Mouse (Mus musculus): ENCODE results near the gene Elmo3.
A peak's percentile ranks its signal among the peaks of the same experiment; 100 is the strongest.

Elmo3 gene

DNA sequence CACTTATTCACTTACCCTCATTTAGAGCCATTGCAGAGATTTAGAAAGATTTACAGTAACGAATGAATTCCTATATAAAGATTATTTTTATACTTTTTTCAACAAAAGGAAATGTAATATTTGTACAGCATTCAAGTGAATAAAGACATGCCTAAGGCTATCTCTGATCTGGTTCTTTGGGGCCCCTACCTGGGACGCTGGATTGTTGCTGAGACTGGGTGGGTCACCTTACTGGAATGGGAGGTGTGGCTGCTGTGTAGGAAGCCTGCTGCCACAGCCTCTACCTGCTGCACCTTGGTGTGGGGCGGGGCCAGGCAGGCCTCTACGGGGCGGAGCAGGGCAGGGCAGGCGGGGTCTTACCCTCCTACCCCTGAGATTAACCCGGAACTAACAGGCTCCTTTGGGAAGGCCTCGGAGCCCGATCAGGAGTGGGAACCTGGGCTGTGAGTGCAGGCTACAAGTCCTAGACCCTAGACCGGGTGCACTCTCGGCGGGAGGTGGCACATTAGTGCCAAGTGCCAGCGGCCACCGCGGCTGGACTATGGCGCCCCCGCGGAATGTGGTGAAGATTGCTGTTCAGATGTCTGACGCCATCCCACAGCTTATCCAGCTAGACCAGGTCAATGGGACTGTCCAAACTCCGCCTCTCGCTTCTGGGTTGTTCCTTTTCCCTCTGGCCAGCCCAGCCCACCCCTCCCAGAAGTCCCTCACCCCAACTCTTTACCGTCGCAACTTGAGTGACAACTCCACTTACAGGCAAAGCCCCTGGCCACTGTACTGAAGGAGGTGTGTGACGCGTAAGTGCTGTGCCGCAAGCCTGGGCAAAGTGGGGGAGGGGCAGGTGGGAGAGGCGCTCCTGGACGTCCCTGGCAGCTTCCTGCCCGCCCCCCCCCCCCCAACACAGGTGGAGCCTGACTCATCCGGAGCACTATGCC is at the start of gene Elmo3:
Gene Elmo3, plus strand, starts transcription at position 391 of the 935 bp plus-strand sequence.
- DNase-seq (ENCODE audit: low read depth, low spot score): no peak

DNA sequence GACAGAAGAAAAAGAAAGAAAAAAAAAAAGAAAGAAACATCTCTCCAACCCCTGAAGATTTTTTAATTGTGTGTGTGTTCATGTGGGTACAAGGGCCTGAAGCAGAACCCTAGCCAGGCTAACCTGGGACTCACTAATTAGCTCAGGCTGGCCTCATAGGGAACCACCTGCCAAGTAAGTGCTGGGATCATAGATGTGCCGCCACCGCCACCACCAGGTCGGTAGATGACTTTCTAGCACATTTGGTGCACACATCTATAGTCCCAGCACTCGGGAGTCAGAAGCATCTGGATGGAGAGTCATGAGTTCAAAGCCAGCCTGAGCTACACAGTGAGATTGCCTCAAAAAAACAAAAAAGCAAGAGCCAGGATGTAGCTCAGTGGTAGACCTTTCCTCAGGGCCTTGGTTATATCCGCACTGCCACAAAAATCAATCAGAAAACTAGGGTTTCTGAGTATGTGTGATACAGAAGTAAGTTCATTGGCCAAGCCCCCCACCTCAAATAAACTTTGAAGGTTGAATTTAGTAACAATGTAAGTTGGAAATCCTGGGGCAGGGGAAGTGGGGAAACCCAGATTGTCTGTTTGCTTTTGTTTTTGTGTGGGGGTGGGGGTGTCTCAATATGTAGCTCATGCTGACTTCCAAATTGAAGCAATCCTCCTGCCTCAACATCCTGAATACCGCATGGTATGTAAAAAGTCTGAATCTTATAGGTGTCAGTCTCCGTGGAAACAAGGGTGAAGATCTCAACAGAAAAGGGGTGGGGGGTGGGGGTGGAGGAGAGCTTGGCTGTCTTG is 47.9 kb upstream of the Elmo3 start:
- DNase-seq (ENCODE audit: low read depth, low spot score): no peak

DNA sequence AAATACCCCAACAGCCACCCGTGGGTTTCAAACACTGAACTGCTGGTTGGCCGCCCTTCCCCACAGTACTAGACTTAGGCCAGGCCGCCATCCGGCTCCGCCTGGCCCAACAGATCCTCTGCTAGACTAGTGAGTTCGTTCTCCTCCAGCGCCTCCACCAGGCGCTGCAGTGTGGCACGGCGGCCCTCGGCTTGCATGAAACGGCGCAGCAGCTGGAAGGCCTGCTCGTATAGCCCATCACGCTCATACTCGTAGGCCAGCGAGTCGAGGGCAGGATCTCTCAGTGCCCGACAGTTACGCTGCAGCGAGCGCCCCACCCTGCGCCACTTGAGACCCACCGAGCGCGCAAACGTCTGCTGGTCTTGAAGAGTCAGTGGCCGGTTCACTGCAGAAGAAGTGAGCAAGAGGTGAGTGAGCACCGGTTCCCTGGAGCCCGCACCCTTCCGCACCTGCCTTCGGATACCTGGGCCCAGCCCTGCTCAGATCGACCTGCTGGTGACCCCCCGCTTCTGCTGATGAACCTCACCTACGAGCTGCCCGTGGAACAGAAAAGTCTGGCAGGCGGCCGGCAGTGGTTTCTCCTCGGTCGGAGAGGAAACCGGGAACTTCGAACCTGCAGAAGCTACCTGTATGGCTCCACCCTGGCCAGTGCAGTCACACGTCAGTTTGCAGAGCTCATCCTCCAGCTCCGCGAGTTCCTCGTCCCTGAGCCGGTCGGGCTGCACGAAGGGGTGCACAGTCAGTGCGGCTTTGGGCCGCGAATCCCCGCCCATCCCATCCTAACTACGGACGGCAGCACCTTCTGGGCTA is 46.3 kb upstream of the Elmo3 start:
- no peak for DNase-seq (ENCODE audit: low read depth, low spot score)

DNA sequence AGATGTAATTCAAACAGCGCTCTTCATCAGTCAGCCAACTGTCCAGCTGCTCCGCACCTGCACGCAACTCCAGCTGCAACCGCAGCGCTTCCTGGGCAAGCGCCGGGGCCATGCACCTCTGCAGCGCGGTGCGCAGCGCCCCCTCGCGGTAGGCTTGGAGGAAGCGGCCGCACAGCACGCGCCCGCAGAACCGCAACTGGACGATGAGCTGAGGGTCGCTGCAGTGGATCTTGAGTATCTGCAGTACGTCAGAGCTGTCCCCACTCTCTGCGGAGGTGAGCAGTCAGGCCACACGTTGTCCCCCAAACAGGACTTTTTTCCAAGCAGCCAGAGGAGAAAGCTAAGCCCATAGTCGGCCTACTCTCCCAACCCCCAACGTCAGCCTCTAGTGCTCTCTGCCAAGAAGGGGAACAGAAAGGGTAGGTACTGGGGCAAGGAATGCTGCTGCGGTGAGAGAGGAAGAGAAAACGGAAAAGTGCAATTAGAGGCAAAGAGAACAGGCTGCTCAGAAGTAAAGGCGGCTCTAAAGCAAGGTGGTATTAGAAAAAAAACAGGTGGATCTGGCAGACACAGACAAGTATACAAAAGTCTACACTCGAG is 45.6 kb upstream of the Elmo3 start:
- peak; percentile 92 for DNase-seq (ENCODE audit: low read depth, low spot score)

DNA sequence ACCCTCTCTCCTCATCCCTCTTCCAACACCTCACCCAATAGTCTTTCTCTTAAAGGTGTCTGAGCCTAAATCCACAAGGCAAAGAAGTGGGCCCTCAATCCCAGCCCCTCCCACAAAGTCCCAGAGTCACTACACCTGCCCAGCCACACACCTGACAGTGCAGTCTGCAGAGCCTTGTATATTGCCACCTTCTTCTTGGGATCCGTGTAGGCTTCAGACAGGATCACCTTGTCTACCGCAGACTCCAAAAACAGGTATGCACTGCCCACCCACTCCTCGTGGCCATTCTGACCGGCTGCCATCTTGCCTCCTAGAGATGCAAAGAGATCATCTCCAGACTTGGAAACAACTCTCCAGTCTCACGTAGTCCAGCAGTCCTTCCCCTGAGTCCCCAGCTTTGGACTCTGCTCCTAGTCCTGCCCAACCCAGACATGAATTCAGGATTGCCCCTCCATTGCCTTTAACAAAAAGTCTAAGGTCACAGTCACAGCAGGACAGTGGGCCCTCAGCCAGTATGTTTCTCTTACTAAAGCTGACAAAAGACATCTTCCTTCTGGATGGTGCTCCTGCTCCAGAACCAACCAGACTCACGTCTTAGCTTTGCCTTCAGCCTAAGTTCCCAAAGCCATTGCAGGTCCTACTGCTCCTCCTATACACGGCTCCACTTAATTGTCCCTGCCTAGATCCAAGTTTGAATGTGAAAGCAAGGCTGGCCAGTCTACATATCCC is 44.9 kb upstream of the Elmo3 start:
- DNase-seq (ENCODE audit: low read depth, low spot score): no peak

DNA sequence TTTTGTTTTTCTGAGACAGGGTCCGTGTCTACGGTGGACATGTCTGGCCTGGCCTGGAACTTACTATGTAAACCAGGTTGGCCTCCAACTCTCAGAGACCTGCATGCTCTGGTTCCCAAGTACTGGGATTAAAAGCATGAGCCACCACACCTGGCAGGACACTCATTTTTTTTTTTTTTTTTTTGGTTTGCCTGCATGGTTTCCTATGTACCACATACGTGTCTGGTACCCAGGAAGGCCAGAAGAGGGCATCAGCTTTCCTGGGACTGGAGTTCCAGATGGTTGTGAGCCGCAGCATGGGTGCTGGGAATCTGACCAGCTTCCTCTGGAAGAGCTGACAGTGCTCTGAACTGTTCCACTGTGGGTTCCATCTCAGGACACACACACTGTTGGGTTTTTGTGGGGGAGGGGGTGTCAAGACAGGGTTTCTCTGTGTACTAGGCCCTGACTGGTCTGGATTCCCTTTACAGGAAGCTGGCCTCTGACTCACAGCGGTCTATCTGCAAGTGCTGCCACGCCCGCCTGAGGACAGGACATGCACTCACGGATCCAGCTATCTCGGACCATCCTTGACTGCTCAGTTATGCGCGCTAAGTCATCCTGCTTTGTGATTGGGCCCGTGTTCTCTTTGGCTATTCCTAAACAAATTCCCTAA is 43.9 kb upstream of the Elmo3 start:
- DNase-seq (ENCODE audit: low read depth, low spot score): no peak

DNA sequence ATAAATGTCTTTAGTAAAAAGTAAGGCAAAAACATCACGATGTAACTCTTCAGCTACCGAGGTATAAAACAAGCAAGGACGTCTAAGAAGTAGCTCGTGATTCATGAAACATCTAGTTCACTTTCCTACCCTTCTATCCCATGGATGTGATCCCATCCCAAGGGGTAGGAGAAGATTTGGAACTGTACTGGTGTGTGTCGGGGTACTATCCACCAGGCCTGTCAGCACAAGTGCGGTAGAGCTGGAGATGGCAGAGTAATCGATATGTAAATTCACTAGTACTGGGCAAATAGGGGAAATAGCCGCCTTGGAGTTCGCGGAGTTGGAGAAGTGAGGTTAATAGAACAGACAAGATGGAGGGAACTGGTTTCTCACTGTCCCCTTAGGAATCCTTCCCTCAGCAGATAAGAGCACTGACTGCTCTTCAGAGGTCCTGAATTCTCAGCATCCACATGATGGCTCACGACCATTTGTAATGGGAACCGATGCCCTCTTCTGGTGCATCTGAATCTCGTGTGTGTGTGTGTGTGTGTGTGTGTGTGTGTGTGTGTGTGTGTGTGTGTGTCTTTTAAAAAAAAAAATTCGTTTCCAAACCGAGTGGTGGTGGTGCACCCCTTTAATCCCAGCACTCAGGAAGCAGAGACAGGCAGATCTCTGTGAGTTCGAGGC is 42.0 kb upstream of the Elmo3 start:
- DNase-seq (ENCODE audit: low read depth, low spot score): peak; percentile 53

DNA sequence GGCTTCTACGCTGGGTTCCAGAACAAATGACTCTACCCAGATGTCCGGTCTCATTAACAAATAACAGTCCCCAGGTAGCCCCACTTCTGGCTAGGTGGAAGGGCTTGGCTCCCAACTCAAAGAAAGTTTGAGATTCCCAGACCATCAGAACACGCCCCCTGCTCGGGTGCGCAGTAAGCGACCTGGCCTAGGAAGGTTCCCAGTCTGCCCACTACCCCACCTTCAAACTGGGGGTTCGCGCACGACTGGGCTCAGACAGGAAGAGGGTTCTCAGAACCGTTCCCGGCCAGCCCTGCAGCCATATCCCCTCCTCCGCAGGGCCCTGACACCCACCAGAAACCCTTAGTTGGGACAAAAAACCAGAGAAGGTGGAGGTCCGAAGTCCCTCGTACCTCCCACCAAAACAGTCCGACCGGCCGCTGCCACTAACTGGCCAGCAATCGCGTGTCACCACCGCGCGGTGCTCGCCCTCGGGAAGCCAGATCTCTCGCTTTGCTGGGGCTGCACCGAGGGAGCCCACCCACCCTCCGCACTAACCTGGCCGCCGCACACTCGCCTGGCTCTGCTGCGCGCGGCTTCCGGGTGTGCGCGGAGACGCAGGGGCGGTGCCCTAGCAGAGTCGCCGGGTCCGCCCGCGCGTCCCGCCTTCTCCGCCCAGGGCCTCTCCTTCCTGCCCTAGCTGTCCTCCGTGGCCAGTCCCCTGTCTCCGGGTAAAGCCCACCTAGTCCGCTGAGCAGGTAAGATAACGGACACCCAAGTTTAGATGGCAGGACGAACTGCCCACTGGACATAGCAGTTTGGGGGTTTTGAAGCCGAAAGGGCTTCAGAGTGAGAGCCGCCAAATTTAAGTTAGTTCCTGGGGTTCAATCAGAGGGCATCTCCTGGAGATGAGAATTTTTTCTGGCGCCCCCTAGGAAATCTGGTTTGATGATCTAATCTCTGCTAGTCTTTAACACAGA is 41.1 kb upstream of the Elmo3 start, which contains the start of the genes Tradd and Fbxl8:
Gene Tradd, minus strand, starts transcription at position 586 of the 959 bp plus-strand sequence.
Gene Fbxl8, plus strand, starts transcription at position 625 of the 959 bp plus-strand sequence.
- DNase-seq (ENCODE audit: low read depth, low spot score): peak; percentile 90

DNA sequence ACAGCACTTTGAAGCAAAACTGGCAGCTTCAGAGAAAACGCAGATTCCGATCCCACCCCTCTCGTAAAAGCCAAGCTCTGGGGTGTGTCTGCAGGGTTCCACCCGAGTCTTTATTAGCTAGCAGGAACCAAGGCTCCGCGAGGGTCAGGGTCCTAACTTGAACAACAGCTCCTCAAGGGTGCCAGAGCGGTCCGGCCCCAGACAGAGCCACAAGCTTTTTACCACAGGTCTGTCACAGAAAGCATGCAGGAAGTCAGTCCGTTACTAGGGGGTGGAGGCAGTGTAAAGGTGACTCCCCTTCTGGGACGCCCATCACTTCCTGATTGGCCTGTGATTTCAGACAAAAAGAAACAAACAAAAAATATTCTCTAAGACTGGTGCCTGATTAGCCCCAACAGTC is 40.3 kb upstream of the Elmo3 start:
- peak; percentile 87 for DNase-seq (ENCODE audit: low read depth, low spot score)

DNA sequence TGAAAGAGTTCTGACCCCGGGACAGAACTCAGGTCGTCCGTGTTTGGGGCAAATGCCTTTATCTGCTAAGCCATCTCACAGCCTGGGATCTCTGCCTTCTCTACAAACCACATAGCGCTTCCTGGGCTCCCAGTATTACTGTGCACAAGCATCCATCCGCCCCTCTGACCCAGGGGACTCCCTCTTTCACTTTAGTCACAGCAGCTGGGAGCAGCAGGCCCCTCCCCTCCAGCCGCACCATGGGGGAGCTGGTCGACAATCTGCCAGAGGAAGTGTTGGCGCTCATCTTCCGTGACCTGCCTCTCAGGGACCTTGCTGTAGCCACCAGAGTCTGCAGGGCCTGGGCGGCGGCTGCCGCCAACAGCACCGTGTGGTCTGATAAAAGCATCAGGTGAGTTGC is 38.6 kb upstream of the Elmo3 start:
- peak; percentile 49 for DNase-seq (ENCODE audit: low read depth, low spot score)

DNA sequence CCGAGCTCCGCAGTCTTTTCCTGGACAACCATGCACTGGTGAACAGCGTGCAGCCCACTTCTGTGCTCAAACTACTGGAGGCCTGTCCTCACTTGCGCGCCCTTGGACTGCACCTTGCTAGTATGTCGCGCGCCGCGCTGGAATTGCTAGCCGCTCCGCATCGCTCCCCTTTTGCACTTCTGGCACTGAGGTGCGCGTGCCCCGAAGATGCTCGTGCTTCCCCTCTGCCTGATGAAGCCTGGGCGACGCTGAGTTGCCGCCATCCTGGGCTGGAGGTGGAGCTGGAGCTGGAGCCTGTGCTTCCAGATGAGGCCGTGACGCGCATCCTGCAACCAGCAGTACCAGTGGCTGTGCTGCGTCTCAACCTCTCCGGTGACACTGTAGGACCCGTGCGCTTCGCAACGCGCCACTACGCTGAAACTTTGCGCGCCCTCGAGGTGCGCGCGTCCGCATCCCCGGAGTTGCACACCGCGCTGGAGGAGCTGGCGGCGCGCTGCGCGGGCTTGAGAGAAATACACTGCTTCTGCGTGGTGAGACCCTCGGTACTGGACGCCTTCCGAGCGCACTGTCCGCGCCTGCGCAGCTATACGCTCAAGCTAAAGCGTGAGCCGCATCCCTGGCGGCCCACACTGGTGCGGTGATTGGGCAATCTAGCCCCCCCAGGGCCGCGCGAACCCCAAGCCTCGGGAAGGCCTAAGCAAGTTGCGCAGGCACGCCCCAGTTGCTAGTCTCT is 36.9 kb upstream of the Elmo3 start:
- DNase-seq (ENCODE audit: low read depth, low spot score): no peak

DNA sequence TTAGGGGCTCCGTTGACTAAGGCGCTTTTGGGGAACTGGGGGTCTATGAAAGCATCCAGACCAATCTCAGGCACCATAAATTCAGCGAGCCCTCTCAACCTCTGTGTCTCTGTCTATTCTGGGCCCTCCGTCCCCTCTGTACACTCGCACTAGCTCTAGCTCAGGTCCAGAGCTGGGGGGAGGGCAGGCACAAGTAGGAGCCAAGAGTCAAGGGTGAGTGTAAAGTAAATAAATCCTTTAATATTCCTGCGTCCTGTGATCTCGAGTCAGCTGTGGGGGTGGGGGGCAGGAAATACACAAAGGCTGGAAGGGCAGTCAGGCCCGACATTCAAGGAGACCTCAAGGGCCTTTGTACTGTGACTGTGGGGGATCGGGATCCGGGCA is 36.3 kb upstream of the Elmo3 start:
- no peak for DNase-seq (ENCODE audit: low read depth, low spot score)

DNA sequence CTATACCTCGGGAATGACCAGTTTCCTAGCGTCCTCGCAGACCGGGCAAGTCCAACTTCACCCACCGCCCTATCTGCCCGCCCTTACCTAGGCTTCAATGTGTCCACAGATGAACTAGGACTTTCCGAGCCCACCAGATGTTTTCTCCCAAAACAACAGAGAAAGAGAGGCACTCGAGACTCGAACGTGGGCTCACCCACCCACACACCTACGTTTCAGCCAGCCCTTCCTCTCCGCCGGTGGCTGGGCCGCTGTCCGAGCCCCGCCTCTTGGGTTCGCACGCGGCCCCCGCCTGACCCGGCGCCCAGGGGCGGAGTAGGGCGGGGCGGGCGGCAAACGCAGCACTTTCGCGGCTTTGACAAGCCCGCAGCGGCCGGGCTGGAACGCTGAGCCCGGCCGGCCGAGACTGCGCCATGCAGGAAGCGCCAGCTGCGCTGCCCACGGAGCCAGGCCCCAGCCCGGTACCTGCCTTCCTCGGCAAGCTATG is 35.9 kb upstream of the Elmo3 start, which contains the start of gene Hsf4:
Gene Hsf4, plus strand, starts transcription at position 341 of the 487 bp plus-strand sequence.
- DNase-seq (ENCODE audit: low read depth, low spot score): no peak

DNA sequence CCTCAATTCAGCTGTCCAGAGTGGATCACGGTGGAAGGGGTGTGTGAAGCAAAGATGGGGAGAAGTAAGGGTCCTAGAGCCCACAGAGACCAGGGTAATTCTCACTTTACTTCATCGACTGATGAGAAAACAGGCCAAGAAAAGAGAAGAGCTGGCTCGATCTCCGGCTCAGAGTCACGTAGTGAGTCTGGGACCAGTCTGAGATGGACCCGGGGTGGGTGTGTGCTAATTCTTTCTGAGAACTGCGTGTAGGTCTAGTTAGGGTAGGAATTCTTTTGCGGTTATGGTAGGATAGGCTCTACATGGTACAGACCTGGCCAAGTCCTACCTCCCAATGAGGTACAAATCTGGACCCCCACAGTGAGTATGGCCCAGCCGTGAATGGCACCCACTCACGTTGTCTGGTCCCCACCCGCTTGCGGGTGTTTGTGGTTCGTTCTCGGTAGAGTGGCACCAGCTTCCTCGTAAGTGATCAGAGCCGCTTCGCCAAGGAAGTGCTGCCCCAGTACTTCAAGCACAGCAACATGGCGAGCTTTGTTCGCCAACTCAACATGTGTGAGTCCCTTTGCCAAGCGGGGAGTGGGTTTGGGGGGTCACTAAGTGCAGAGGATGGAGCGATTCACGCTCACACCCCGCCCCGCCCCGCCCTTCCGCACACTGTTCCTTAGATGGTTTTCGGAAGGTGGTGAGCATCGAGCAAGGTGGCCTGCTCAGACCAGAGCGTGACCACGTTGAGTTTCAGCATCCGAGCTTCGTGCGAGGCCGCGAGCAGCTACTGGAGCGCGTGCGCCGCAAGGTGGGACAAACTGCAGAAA is 35.1 kb upstream of the Elmo3 start:
- no peak for DNase-seq (ENCODE audit: low read depth, low spot score)

DNA sequence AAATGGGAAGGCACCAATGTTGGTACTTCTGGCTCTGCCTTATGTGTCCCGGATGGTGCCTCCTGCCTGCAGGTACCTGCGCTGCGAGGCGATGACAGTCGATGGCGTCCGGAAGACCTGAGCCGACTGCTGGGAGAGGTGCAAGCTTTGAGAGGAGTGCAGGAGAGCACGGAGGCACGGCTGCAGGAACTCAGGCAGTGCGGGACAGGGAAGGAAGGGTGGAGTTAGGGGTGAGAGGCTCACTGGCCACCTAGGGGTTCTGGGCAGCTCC is 34.5 kb upstream of the Elmo3 start:
- DNase-seq (ENCODE audit: low read depth, low spot score): no peak

DNA sequence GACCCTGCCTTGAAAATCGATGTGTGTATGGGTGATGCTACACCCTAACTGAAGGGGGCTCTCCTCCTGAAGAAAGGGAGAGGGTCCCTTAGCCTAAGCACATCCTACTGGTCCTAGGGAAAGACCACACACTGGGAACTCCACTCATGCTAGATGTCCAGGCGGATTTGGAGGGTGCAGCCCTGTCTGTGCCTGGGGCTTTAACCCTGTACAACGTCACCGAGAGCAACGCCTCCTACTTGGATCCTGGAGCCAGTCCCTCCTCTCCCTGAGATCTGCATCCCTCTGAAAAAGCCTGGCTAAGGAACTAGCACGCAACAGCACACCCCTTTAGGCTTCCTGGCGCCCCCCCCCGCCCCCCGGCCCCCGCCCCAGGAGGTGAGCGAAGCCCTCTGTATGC is 30.0 kb upstream of the Elmo3 start:
- DNase-seq (ENCODE audit: low read depth, low spot score): no peak

DNA sequence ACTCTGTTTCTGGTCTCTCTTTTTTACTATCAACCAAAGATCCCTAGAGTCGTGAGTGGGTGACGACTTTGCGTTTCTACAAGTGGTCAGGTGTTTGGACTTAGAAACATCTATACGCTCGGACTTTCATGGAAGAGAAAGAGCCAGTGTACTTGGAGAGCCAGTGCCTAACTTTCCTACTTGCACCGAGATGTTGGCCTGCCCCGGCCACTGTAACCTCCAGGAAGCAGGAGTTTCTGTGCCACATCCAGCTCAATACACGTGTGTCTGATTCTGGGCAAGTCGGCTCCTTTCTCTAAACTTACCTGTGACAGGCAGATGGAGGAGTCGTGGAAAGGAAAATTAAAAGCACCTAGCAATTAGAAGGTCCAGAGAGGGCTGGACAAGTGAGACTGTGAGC is 29.6 kb upstream of the Elmo3 start, which contains the start of gene Nol3:
Gene Nol3, plus strand, starts transcription at position 301 of the 400 bp plus-strand sequence.
- no peak for DNase-seq (ENCODE audit: low read depth, low spot score)
